Mouse (Mus musculus): Measurements from ENCODE around the gene Ptpn1. TPM values are rescaled to one million over a fixed set of nuclear protein-coding genes. Genes with fewer than 3 reads are reported as not detected.

Gene Ptpn1
- polyA plus RNA-seq, 1 experiment = 24.4 TPM

- Histone ChIP-seq H3K27me3 (ENCODE audit: control insufficient read depth, insufficient read depth, low read length) (no peaks in the 10 kb centered on the region), H3K36me3 (ENCODE audit: control insufficient read depth, insufficient read depth, low read length) (no peaks in the 10 kb centered on the region), H3K4me3 (ENCODE audit: low read depth, low read length) (no peak overlapping the region), H3K27ac (ENCODE audit: insufficient read depth, low read depth, low read length) (no peak overlapping the region), H3K4me1 (ENCODE audit: control insufficient read depth, insufficient read depth, insufficient read length, low read length) (peaks cover 24% of the 10 kb centered on the region)
- TF ChIP-seq CTCF (IDR thresholded peaks at IDR 0.05; ENCODE audit: extremely low read depth, insufficient read length, insufficient replicate concordance, low read depth, low read length) (no peak), POLR2A (IDR thresholded peaks at IDR 0.05; ENCODE audit: low read depth, low read length) (no peak)
- WGBS = 85% methylated on average over 12 of the region's 12 CpGs
Measured at GRCm38 (mm10) chr2:168003431-168003830, 71.6 kb downstream of the Ptpn1 start.

GRCm38 (mm10) chr2:168004369-168004768 lies 72.5 kb downstream of the Ptpn1 start:
- TF ChIP-seq POLR2A (IDR thresholded peaks at IDR 0.05; ENCODE audit: low read depth, low read length) (no peak), CTCF (IDR thresholded peaks at IDR 0.05; ENCODE audit: extremely low read depth, insufficient read length, insufficient replicate concordance, low read depth, low read length) (peak; percentile 71; the same call in 1 of the 2 replicates)
- Histone ChIP-seq H3K36me3 (ENCODE audit: control insufficient read depth, insufficient read depth, low read length) (no peaks in the 10 kb centered on the region), H3K27me3 (ENCODE audit: control insufficient read depth, insufficient read depth, low read length) (no peaks in the 10 kb centered on the region), H3K4me1 (ENCODE audit: control insufficient read depth, insufficient read depth, insufficient read length, low read length) (peaks cover 24% of the 10 kb centered on the region), H3K27ac (ENCODE audit: insufficient read depth, low read depth, low read length) (no peak overlapping the region), H3K4me3 (ENCODE audit: low read depth, low read length) (no peak overlapping the region)
- 59% methylated on average over 2 of the region's 2 CpGs for WGBS

- Histone ChIP-seq H3K36me3 (ENCODE audit: control insufficient read depth, insufficient read depth, low read length) (no peaks in the 10 kb centered on the region), H3K4me1 (ENCODE audit: control insufficient read depth, insufficient read depth, insufficient read length, low read length) (peaks cover 24% of the 10 kb centered on the region), H3K27me3 (ENCODE audit: control insufficient read depth, insufficient read depth, low read length) (no peaks in the 10 kb centered on the region), H3K27ac (ENCODE audit: insufficient read depth, low read depth, low read length) (peak overlapping the region; percentile 55), H3K4me3 (ENCODE audit: low read depth, low read length) (no peak overlapping the region)
- TF ChIP-seq POLR2A (IDR thresholded peaks at IDR 0.05; ENCODE audit: low read depth, low read length) (0 out of 2 replicates have a peak, but pooled peaks have one; percentile 3), CTCF (IDR thresholded peaks at IDR 0.05; ENCODE audit: extremely low read depth, insufficient read length, insufficient replicate concordance, low read depth, low read length) (no peak)
- 39% methylated on average over 3 of the region's 3 CpGs for WGBS
Measured at GRCm38 (mm10) chr2:168005005-168005404, 73.1 kb downstream of the Ptpn1 start.

DNA sequence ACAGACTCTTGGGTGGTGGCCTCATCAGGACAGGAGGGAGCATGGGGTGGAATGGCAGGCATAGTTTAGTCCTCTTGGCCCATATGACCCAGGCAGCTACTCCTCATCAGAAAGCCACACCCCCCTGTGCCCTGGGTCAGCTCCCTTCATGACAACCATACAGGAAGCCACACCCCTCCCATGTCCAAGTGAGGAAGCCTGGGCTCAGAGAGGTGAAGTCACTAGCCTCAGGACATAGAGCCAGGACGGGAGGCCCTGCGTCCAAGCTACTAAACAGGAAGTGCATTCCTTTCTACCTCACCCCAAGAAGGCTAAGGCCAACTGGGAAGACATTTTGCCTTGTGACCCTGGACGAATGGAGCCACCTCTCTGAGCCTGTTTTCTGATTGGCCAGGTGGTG lies 73.8 kb downstream of the Ptpn1 start:
- H3K36me3 ChIP-seq (ENCODE audit: control insufficient read depth, insufficient read depth, low read length) = no peaks in the 10 kb centered on the region
- H3K27me3 ChIP-seq (ENCODE audit: control insufficient read depth, insufficient read depth, low read length) = no peaks in the 10 kb centered on the region
- no peak overlapping the region for H3K4me3 ChIP-seq (ENCODE audit: low read depth, low read length)
- peaks cover 24% of the 10 kb centered on the region for H3K4me1 ChIP-seq (ENCODE audit: control insufficient read depth, insufficient read depth, insufficient read length, low read length)
- no peak for TF ChIP-seq CTCF (IDR thresholded peaks at IDR 0.05; ENCODE audit: extremely low read depth, insufficient read length, insufficient replicate concordance, low read depth, low read length)
- no peak for TF ChIP-seq POLR2A (IDR thresholded peaks at IDR 0.05; ENCODE audit: low read depth, low read length)
- WGBS = 23% methylated on average over 3 of the region's 3 CpGs
- peak overlapping the region; percentile 55; the same call in 1 of the 2 replicates for H3K27ac ChIP-seq (ENCODE audit: insufficient read depth, low read depth, low read length)

DNA sequence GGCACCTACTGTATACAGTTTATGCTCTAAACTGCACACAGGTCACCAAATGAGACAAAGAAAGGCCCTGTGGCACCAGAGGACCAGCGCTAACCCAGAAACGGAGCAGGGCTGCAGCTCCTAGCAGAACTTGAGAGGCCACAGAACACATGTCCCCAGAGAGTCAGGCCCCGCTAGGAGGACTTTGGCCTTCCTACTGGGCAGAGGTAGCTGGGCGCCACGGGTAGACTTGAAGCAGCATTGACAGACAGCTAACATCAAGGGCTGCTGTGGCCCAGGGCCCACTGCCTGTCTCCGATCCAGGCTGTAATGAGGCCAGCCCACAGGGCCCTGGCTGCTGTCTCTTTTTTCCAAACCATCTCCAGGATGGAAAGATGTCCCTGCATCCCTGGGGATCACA lies 74.6 kb downstream of the Ptpn1 start:
- Histone ChIP-seq H3K36me3 (ENCODE audit: control insufficient read depth, insufficient read depth, low read length) (no peaks in the 10 kb centered on the region), H3K4me1 (ENCODE audit: control insufficient read depth, insufficient read depth, insufficient read length, low read length) (peaks cover 24% of the 10 kb centered on the region), H3K27me3 (ENCODE audit: control insufficient read depth, insufficient read depth, low read length) (no peaks in the 10 kb centered on the region), H3K27ac (ENCODE audit: insufficient read depth, low read depth, low read length) (no peak overlapping the region), H3K4me3 (ENCODE audit: low read depth, low read length) (no peak overlapping the region)
- TF ChIP-seq CTCF (IDR thresholded peaks at IDR 0.05; ENCODE audit: extremely low read depth, insufficient read length, insufficient replicate concordance, low read depth, low read length) = no peak
- TF ChIP-seq POLR2A (IDR thresholded peaks at IDR 0.05; ENCODE audit: low read depth, low read length) = no peak
- 46% methylated on average over 6 of the region's 6 CpGs for whole genome bisulfite sequencing

GRCm38 (mm10) chr2:168008132-168008531 lies 76.3 kb downstream of the Ptpn1 start:
- peaks cover 24% of the 10 kb centered on the region for H3K4me1 ChIP-seq (ENCODE audit: control insufficient read depth, insufficient read depth, insufficient read length, low read length)
- no peak overlapping the region for H3K4me3 ChIP-seq (ENCODE audit: low read depth, low read length)
- no peak overlapping the region for H3K27ac ChIP-seq (ENCODE audit: insufficient read depth, low read depth, low read length)
- WGBS = 100% methylated on average over 3 of the region's 3 CpGs
- TF ChIP-seq POLR2A (IDR thresholded peaks at IDR 0.05; ENCODE audit: low read depth, low read length) (no peak), CTCF (IDR thresholded peaks at IDR 0.05; ENCODE audit: extremely low read depth, insufficient read length, insufficient replicate concordance, low read depth, low read length) (no peak)
- no peaks in the 10 kb centered on the region for H3K27me3 ChIP-seq (ENCODE audit: control insufficient read depth, insufficient read depth, low read length)
- H3K36me3 ChIP-seq (ENCODE audit: control insufficient read depth, insufficient read depth, low read length) = no peaks in the 10 kb centered on the region

- WGBS = 43% methylated on average over 9 of the region's 9 CpGs
- no peak within 1 kb of the TSS for H3K27ac ChIP-seq (ENCODE audit: insufficient read depth, low read depth, low read length)
Measured at GRCm38 (mm10) chr2:168009936-168010668, 78.2 kb downstream of the Ptpn1 start, which contains the start of gene Ripor3. Ripor3 (minus strand) TSS chr2:168010618.

More at GRCm38 (mm10) chr2:168009936-168010668, 78.2 kb downstream of the Ptpn1 start, which contains the start of gene Ripor3:
- H3K4me3 ChIP-seq (ENCODE audit: low read depth, low read length) = no peak within 1 kb of the TSS
- peak; percentile 83 for TF ChIP-seq CTCF (IDR thresholded peaks at IDR 0.05; ENCODE audit: extremely low read depth, insufficient read length, insufficient replicate concordance, low read depth, low read length)
- TF ChIP-seq POLR2A (IDR thresholded peaks at IDR 0.05; ENCODE audit: low read depth, low read length) = no peak
- no peaks in the 10 kb centered on the region for H3K36me3 ChIP-seq (ENCODE audit: control insufficient read depth, insufficient read depth, low read length)
- H3K4me1 ChIP-seq (ENCODE audit: control insufficient read depth, insufficient read depth, insufficient read length, low read length) = peaks cover 18% of the 10 kb centered on the region
- no peaks in the 10 kb centered on the region for H3K27me3 ChIP-seq (ENCODE audit: control insufficient read depth, insufficient read depth, low read length)
